Mouse (Mus musculus): Measurements from ENCODE around the gene Zfp943.
A peak's percentile ranks its signal among the peaks of the same experiment; 100 is the strongest.
"Not testable (repeated sequence)": the region's sequence is repeated elsewhere in the genome, so short reads cannot be mapped to it uniquely, and the experiment has no call there.

Zfp943 gene

GRCm38 (mm10) chr17:21962107-21962907 lies at the start of gene Zfp943, which contains the start of gene Zfp942:
Zfp943 (plus strand) TSS chr17:21962552.
Zfp942 (minus strand) TSS chr17:21962464.
- peak; percentile 60 to 62 for DNase-seq (ENCODE audit: low spot score in 2 of 2)

- no peak for DNase-seq (ENCODE audit: low spot score in 2 of 2)
These were observed 950 bp downstream of the Zfp943 start for GRCm38 (mm10) chr17:21963302-21963701.

- not testable (repeated sequence) for DNase-seq (ENCODE audit: low spot score in 2 of 2)
These were observed 73.2 kb downstream of the Zfp943 start for GRCm38 (mm10) chr17:22035594-22035993.

GRCm38 (mm10) chr17:22049403-22049802 lies 87.1 kb downstream of the Zfp943 start:
- DNase-seq (ENCODE audit: low spot score in 2 of 2), result no peak

- no peak for DNase-seq (ENCODE audit: low spot score in 2 of 2)
These were observed 90.9 kb downstream of the Zfp943 start for GRCm38 (mm10) chr17:22053211-22053610.

GRCm38 (mm10) chr17:22081031-22081631 lies 118.8 kb downstream of the Zfp943 start:
- DNase-seq (ENCODE audit: low spot score in 2 of 2), result peak; percentile 38 to 51

GRCm38 (mm10) chr17:22083224-22083623 lies 120.9 kb downstream of the Zfp943 start:
- not testable (repeated sequence) for DNase-seq (ENCODE audit: low spot score in 2 of 2)

- DNase-seq (ENCODE audit: low spot score in 2 of 2), result no peak
These were observed 156.4 kb downstream of the Zfp943 start for GRCm38 (mm10) chr17:22118770-22119169.
